Mouse (Mus musculus) hindbrain, embryonic 13.5 days (tissue): ENCODE measurements at regions not wholly inside any gene's neighbourhood (a gene's known extent, or its start where the extent isn't known, plus 50 kb on each side); places are given as distances from the start of the nearest gene placed in this dataset.

Source experiments
- ATAC-seq: fragments of 200-750 bp; cut with Nextera tagmentation; 2 replicates; pipeline ENCODE4 v1.8.0; 2017; ENCODE audit warnings: moderate TSS enrichment; ENCODE audit not compliant: low FRiP score
- H3K27ac ChIP-seq: fragments of 300-500 bp; sonication (generic); 2 replicates; pipeline ENCODE4 v1.5.1; 2015; ENCODE audit warnings: inconsistent platforms, mild to moderate bottlenecking, moderate library complexity
- H3K27me3 ChIP-seq: fragments of 300-500 bp; sonication (generic); 2 replicates; pipeline ENCODE4 v1.6.1; 2015; ENCODE audit warnings: mild to moderate bottlenecking, inconsistent platforms
- H3K36me3 ChIP-seq: fragments of 300-500 bp; sonication (generic); 2 replicates; pipeline ENCODE4 v1.6.1; 2015; ENCODE audit warnings: mild to moderate bottlenecking, inconsistent platforms
- H3K4me1 ChIP-seq: fragments of 300-500 bp; sonication (generic); replicated peaks from 2 replicates; pipeline ENCODE4 v1.6.1; 2015; ENCODE audit warnings: inconsistent platforms
- H3K4me2 ChIP-seq: fragments of 300-500 bp; sonication (generic); 2 replicates; pipeline ENCODE4 v1.6.1; 2015; ENCODE audit warnings: inconsistent platforms, mild to moderate bottlenecking, moderate library complexity
- H3K4me3 ChIP-seq: fragments of 300-500 bp; sonication (generic); 2 replicates; pipeline ENCODE4 v1.5.1; 2015; ENCODE audit warnings: mild to moderate bottlenecking, inconsistent platforms
- H3K9ac ChIP-seq: fragments of 300-500 bp; sonication (generic); 2 replicates; pipeline ENCODE4 v1.6.1; 2015; ENCODE audit warnings: mild to moderate bottlenecking, inconsistent platforms
- H3K9me3 ChIP-seq: fragments of 300-500 bp; sonication (generic); 2 replicates; pipeline ENCODE4 v1.6.1; 2016; ENCODE audit warnings: inconsistent platforms
- WGBS: fragments of 180-500 bp; shearing (Covaris S2); methylation state at CpG from one replicate; pipeline ENCODE4 v1.1.7; 2015; 5-methylcytosine and 5-hydroxymethylcytosine counted together

GRCm38 (mm10) chrX:47330969-47331368, 561.8 kb downstream of the Smarca1 start:
- Histone ChIP-seq H3K36me3 (no peaks in the 10 kb centered on the region), H3K27me3 (no peaks in the 10 kb centered on the region), H3K9ac (no peak overlapping the region), H3K4me1 (no peaks in the 10 kb centered on the region), H3K4me3 (no peak overlapping the region), H3K27ac (no peak overlapping the region), H3K9me3 (no peaks in the 10 kb centered on the region), H3K4me2 (no peak overlapping the region)
- no peak for ATAC-seq
- 78% methylated on average over 1 of the region's 1 CpGs for WGBS

- ATAC-seq = no peak
- no peaks in the 10 kb centered on the region for H3K9me3 ChIP-seq
- no peak overlapping the region for H3K27ac ChIP-seq
- H3K4me2 ChIP-seq = no peak overlapping the region
- no peaks in the 10 kb centered on the region for H3K27me3 ChIP-seq
- no peak overlapping the region for H3K9ac ChIP-seq
- H3K36me3 ChIP-seq = no peaks in the 10 kb centered on the region
- no peaks in the 10 kb centered on the region for H3K4me1 ChIP-seq
- no peak overlapping the region for H3K4me3 ChIP-seq
These were observed 564.0 kb downstream of the Smarca1 start for GRCm38 (mm10) chrX:47328817-47329216.

GRCm38 (mm10) chrX:47315810-47316209, 577.0 kb downstream of the Smarca1 start:
- H3K9ac ChIP-seq = no peak overlapping the region
- H3K4me3 ChIP-seq = no peak overlapping the region
- H3K36me3 ChIP-seq = no peaks in the 10 kb centered on the region
- no peaks in the 10 kb centered on the region for H3K9me3 ChIP-seq
- H3K4me2 ChIP-seq = no peak overlapping the region
- 32% methylated on average over 3 of the region's 3 CpGs for WGBS
- H3K4me1 ChIP-seq = no peaks in the 10 kb centered on the region
- no peak overlapping the region for H3K27ac ChIP-seq
- no peaks in the 10 kb centered on the region for H3K27me3 ChIP-seq
- no peak for ATAC-seq

- H3K4me3 ChIP-seq = no peak overlapping the region
- H3K9me3 ChIP-seq = no peaks in the 10 kb centered on the region
- no peak overlapping the region for H3K9ac ChIP-seq
These were observed 585.6 kb downstream of the Smarca1 start for GRCm38 (mm10) chrX:47307140-47307539.

GRCm38 (mm10) chrX:47303547-47303946, 589.2 kb downstream of the Smarca1 start:
- Histone ChIP-seq H3K9ac (no peak overlapping the region), H3K9me3 (no peaks in the 10 kb centered on the region), H3K27me3 (no peaks in the 10 kb centered on the region), H3K4me2 (no peak overlapping the region), H3K27ac (no peak overlapping the region), H3K36me3 (no peaks in the 10 kb centered on the region), H3K4me3 (no peak overlapping the region), H3K4me1 (no peaks in the 10 kb centered on the region)
- 17% methylated on average over 2 of the region's 2 CpGs for WGBS
- ATAC-seq = no peak

More at GRCm38 (mm10) chrX:47307140-47307539, 585.6 kb downstream of the Smarca1 start:
- Histone ChIP-seq H3K4me2 (no peak overlapping the region), H3K27me3 (no peaks in the 10 kb centered on the region), H3K36me3 (no peaks in the 10 kb centered on the region), H3K27ac (no peak overlapping the region), H3K4me1 (no peaks in the 10 kb centered on the region)
- 76% methylated on average over 2 of the region's 2 CpGs for WGBS
- ATAC-seq = no peak

GRCm38 (mm10) chrX:47292548-47293147, 600.1 kb downstream of the Smarca1 start:
- Histone ChIP-seq H3K4me2 (no peak overlapping the region), H3K9ac (no peak overlapping the region), H3K4me3 (no peak overlapping the region), H3K9me3 (no peaks in the 10 kb centered on the region), H3K27ac (no peak overlapping the region), H3K36me3 (no peaks in the 10 kb centered on the region), H3K27me3 (no peaks in the 10 kb centered on the region), H3K4me1 (no peaks in the 10 kb centered on the region)
- ATAC-seq = peak; percentile 57; the same call in 1 of the 2 replicates
